Mouse (Mus musculus) left cerebral cortex, postnatal 36 days (tissue): ENCODE results near the gene Ap1s1. TPM values are rescaled to one million over a fixed set of nuclear protein-coding genes. Genes with fewer than 3 reads are reported as not detected.
A peak's percentile ranks its signal among the peaks of the same experiment; 100 is the strongest.

Source experiments
- DNase-seq, 2 experiments: peaks; one replicate each; pipeline ENCODE4 v3.0.0; 2021 to 2022; ENCODE audit warnings: low spot score in 2 of 2, mixed read lengths in 1 of 2
- intact Hi-C: fragments of 180-260 bp; cut with DNase I; formaldehyde crosslinking; loops from one replicate; pipeline ENCODE4 v1.15.1; 2025
- total RNA-seq, 2 experiments: library from RNA; stranded (reverse); gene quantifications; 2 replicates each; pipeline ENCODE4 v1.2.3; 2021

Gene Ap1s1
- total RNA-seq, 2 experiments from 2014 or later = 315 to 338 TPM

GRCm38 (mm10) chr5:137029643-137030415, 16.1 kb downstream of the Ap1s1 start:
- peak; percentile 93 to 94 for DNase-seq
- intact Hi-C loops = loop anchor here (2.0 to 5.0 kb wide), 3 partner anchors 17 to 262 kb away; partner anchors contain the start of genes Ap1s1 and Ufsp1

- no peak for DNase-seq
- intact Hi-C loops = no loop called here
These were observed 16.7 kb downstream of the Ap1s1 start for GRCm38 (mm10) chr5:137029273-137029585.

GRCm38 (mm10) chr5:137028561-137029272, 17.2 kb downstream of the Ap1s1 start:
- DNase-seq = peak in 1 of 2 experiments; percentile 16
- intact Hi-C loops = no loop called here

GRCm38 (mm10) chr5:137026092-137026491, 19.8 kb downstream of the Ap1s1 start, which contains the start of gene Vgf:
Gene Vgf, plus strand, starts transcription at chr5:137026392.
- DNase-seq = no peak
- intact Hi-C loops = no loop called here

- intact Hi-C loops = no loop called here
- peak; percentile 80 to 81 for DNase-seq
These were observed 20.8 kb downstream of the Ap1s1 start for GRCm38 (mm10) chr5:137025132-137025531.

- intact Hi-C loops = no loop called here
- no peak for DNase-seq
These were observed 21.6 kb downstream of the Ap1s1 start for GRCm38 (mm10) chr5:137024318-137024717.

GRCm38 (mm10) chr5:137015913-137016312, 30.0 kb downstream of the Ap1s1 start:
- intact Hi-C loops = no loop called here
- no peak for DNase-seq

GRCm38 (mm10) chr5:137012401-137012950, 33.5 kb downstream of the Ap1s1 start:
- no peak for DNase-seq
- intact Hi-C loops = no loop called here

GRCm38 (mm10) chr5:137009988-137010387, 35.9 kb downstream of the Ap1s1 start:
- DNase-seq = peak in 1 of 2 experiments; percentile 39
- intact Hi-C loops = no loop called here

- no peak for DNase-seq
- intact Hi-C loops = no loop called here
These were observed 38.7 kb downstream of the Ap1s1 start for GRCm38 (mm10) chr5:137007276-137007675.

- intact Hi-C loops = no loop called here
- no peak for DNase-seq
These were observed 45.3 kb downstream of the Ap1s1 start for GRCm38 (mm10) chr5:137000612-137001011.

GRCm38 (mm10) chr5:136999449-136999848, 46.5 kb downstream of the Ap1s1 start:
- no peak for DNase-seq
- intact Hi-C loops = no loop called here

GRCm38 (mm10) chr5:136989801-136990200, 56.1 kb downstream of the Ap1s1 start:
- DNase-seq = no peak
- intact Hi-C loops = no loop called here

GRCm38 (mm10) chr5:136988420-136988819, 57.5 kb downstream of the Ap1s1 start:
- DNase-seq = no peak
- intact Hi-C loops = no loop called here

- intact Hi-C loops = no loop called here
- DNase-seq = no peak
These were observed 58.0 kb downstream of the Ap1s1 start, which contains the start of gene Znhit1 for GRCm38 (mm10) chr5:136987934-136988271. Gene Znhit1, minus strand, starts transcription at chr5:136988021.

GRCm38 (mm10) chr5:136987138-136987933, 58.6 kb downstream of the Ap1s1 start:
- DNase-seq = peak; percentile 83 to 84
- intact Hi-C loops = no loop called here

- DNase-seq = peak; percentile 93 to 94
- intact Hi-C loops = no loop called here
These were observed 59.2 kb downstream of the Ap1s1 start, which contains the start of gene Plod3 for GRCm38 (mm10) chr5:136986695-136987137. Gene Plod3, plus strand, starts transcription at chr5:136987019.
